Mouse (Mus musculus) frontal cortex, postnatal 25 days (tissue): Measurements from ENCODE around the gene Rps16.

Experiments
- DNase-seq, 2 experiments: peaks; one replicate each; pipeline ENCODE4 v3.0.0; 2022; ENCODE audit warnings: low spot score in 2 of 2

Rps16 gene

DNA sequence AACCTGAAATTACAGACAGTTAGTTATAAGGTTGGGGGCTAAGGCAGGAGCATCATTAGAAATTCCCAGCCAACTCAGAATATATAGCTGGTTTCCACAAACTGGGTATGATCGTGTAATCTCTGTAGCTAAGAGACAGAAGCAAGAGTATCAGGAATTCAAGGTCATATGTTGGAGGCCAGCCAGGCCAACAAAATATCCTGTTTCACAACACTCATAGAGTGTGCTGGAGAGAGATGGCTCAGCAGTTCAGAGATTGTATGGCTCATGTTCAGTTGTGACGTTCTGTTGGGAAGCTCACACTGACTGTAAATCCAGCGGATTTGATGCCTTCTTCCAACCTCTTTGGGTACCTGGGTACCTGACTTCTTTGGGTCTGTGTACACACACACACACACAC lies 2.7 kb upstream of the Rps16 start:
- no peak for DNase-seq

DNA sequence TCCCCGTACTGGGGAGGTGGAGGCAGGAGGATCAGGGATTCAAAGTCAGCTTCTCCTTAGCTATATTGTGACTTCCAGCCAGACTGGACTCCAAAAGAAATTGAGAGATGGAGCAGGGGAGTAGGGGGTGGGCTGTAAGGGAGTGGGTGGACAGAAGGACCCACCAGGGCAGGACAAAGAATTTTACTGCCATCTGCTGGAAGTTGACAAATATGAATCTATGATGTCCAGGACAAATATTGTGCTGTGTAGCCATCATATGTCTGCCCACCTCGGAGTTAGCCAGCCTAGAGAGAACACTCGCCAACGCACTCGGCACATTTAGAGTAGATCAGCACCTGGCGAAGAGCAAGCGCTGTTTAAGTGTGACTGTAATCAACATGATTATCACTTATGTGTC lies 1.9 kb upstream of the Rps16 start:
- DNase-seq = no peak

DNA sequence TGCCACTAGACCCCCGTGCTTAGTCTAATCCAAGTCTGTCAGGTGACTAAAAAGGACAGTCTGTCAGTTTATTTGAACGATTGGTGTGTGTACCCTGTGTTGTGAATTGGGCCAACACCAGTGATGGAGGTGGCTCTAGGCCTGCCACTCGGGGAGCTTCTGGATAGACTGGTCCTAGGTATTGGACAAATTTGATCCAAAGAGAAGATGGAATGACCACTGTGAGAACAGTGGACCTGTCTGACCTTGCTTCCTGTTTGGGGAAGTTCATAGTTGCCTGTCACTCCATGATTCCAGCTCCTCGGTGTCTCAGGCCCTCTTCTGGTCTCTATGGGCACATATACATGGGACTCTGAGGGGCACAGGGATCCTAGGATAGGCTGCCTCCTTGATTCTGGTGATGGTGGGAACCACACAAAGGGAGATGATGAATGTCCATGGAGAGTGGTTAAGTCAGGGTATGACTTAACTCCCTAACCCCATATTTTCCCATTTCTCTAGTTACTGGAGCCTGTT lies 1.3 kb downstream of the Rps16 start:
- DNase-seq = no peak

DNA sequence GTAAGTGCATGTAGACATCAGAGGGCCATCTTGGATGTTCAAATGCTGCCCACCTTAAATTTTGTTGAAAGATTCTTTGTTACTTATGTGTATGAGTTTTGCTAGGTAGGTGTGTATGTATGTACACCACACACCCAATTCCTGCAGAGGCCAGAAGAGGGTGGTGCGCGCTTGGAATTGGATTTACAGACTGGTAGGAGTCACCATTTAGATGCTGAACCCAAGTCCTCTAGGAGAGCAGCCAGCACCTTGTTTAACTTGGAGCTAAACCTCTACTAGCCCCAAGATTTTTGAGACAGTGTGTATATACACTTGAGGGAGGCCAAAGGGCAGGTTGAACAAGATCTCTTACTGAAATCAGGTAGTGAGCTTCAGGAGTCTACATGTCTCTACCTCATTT lies 2.8 kb downstream of the Rps16 start:
- DNase-seq = no peak

DNA sequence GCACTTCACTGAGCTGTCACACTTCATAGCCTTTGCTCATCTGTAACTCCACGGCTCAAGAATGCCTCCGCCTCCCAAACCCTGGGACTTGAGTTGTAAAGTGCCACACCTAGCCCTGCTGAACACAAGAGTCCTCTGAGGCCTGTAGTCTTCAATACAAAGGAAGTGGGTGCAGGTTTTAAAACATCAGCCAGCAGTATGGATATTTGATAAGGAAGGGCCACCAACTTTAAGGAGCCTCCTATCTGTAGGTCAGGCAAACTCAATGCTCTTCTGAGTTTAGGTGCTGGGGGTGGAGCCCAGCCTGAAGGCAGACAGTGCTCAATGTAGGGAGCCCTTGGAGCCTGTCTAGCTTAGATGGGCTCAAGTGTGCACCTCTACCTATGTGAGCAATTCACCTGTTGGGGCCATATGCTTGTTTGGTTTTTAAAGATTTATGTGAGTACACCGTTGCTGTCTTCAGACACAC lies 3.7 kb downstream of the Rps16 start:
- DNase-seq = no peak

DNA sequence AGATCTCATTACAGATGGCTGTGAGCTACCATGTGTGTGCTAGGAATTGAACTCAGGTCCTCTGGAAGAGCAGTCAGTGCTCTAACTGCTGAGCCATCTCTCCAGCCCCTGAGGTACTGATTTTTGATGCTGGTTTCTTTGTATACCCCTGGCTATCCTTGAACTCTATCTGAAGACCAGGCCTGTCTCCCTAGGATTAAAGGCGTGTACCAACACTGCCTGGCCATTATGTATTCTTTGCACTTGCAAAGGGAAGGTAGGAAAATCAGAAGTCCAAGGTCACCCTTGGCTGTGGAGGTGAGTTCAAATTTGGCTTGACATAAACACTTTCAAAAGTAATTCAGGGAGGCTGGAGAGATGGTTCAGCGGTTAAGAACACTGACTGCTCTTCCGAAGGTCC lies 4.1 kb downstream of the Rps16 start:
- DNase-seq = no peak

DNA sequence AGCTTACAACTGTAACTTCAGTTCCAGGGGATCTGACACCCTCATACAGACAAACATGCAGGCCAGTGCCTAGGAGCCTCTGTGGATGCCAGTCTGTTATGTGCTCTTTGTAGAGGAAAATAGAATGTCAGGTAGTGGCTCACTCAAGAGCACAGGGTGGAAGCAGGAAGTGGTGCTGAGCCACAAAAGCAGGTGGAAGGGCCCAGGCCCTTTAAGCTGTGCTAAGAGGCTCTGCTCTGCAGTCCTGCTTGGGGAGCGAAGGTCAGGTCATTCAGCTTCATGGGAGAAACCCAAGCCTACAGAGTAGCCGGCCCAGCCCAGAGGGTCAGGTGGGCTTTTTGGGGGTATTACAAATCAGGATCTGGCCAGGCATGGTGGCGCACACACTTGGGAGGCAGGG lies 4.8 kb downstream of the Rps16 start:
- no peak for DNase-seq

DNA sequence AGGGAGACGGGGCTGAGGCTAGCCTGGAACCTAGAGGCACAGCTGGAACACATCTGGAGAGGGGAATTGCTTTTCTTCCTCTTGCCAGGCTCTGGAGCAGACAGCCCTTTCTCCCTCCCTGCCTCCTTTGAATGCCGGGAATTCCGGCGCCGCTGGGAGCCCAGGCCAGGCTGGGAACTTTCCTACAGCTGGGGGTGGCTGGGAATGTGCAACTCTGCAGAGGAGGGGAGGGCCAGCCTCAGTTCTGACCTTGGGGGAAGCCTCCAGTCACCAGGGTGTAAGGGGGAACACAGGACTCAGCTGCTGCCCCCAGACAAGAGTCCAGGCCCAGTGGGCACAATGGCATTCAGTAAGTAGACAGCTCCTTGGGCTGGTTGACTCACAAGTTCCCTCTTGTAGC lies 6.5 kb downstream of the Rps16 start:
- DNase-seq = no peak

DNA sequence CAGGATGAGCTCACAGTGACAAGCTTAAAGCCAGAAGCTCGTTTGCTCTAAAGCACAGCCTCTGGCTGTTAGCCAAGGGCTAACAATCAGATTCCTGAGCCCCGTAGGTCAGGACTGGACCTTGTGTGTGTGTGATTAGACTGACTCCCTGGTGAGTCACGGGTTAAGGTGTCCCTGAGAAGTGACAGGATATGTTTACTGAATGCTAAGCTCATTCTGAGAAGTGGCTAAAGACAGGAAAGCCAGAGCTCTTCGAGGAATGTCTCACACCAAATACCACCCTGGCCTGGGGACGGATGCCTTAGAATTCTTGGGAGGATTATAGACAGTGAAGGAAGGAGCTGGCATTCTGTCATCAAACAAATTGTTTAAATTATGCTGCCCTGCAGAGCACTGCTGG lies 7.5 kb downstream of the Rps16 start:
- DNase-seq = no peak

DNA sequence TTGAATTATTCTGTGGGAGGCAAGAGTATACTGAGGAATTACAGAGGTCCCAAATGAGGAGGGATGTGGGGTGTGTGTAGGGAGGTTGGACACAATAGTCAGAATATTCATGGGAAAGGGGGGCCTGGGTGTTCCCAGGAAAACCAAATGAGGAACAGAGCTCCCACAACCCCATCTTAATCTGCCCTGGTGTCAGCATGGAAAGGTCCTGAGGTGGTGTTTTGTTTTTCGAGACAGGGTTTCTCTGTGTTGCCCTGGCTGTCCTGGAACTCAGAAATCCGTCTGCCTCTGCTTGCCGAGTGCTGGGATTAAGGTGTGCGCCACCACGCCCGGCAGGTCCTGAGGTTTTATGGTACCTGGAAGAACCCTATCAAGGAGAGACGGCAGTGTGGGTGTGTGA lies 8.0 kb downstream of the Rps16 start:
- no peak for DNase-seq

DNA sequence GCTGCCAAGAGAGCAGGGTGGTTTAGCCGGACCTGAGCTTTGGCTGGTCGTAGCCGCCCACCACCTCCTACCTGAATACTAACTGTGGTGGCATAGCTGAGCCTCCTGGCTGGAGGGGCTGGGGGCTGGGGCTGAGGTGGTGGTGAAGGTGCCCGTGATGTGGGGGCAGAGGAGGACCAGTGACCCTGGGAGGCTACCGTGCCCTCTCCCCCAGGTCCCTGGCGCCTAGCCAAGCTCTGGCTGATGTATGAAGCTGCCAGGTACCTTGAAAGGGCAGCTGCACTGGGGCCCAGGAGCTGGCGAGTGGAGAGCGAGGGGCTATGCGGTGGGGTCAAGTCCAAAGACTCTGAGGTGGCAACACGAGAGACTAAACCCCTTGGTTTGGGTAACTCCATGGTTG lies 9.4 kb downstream of the Rps16 start:
- no peak for DNase-seq

DNA sequence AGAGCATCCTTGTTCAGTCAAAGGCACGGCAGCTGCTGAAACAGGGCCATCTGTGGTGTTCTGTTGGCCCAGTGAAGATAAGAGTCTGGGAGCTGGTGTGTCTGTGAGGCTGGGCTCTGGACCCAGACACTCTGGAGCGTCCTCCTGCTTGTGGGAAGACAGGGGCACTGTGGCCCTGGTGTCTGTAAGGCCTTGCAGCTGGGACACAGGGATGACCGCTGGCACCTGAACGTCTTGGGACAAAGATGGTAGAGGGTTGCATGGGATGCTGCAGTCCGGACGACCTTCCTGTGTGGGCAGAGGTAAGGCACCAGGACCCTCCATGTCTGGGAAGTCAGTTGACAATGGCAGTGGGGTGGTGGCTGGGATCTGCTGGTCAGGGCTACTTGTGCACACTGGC lies 9.8 kb downstream of the Rps16 start:
- DNase-seq = no peak

DNA sequence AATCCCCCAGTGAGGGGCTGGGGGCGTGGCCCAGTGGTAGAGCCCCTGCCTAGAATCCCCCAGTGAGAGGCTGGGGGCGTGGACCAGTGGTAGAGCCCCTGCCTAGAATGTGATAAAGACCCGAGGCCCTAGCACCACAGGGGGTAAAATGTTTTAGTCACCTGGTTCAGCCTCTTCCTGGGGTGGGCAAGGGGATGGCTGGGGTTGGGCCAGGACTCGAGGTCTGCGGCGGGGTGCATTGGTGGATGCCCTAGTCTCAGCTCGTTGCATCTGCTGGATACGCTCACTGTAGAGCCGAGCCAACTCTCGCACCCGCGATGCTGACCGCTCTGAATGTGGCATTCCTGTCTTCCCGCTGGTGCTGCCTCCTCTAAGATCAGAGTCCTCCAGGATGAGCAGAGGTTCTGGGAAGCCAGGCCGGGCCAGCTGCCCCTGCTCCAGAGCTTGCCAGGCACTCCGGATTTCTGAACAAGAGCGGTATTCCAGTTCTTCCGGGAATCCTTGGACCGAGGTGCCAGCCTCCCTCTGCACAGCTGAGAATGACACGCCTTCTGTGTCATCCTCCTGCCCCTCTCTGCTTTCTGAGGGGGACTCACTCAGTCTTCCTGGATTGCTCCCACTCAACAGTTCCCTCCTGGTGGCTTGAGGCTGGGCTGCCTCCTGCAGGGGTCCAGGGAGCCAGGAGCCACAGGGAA lies 11.3 kb downstream of the Rps16 start:
- no peak for DNase-seq

DNA sequence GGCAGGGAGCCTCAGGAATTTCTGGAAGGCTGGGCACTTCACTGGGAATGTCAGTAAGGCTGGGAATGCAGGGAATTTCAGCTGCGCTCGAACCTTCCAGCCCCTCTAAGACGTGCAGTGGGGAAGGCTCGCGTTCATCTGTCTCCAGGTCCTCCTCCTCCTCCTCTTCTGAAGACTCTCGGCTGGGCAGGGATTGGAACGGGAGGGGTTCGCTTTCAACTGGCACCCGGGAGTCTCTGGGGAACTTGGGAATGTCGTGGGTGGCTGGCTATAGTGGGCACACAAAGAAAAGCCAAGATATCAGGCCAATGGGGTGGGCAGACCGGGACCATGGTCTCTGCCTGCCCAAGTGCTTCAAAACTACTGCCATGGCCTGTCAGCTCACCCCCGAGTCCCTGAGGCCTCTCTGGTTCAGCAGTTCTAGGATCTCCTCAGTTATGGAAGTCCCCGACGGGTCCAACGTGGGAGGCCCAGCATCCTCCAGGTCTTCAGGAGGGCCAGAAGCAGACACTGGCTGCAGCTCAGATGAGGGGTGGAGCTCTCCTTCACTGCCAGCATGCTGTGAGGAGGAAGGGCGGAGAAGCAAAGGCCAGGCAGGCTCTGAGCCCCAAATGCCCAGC lies 12.1 kb downstream of the Rps16 start:
- no peak for DNase-seq

DNA sequence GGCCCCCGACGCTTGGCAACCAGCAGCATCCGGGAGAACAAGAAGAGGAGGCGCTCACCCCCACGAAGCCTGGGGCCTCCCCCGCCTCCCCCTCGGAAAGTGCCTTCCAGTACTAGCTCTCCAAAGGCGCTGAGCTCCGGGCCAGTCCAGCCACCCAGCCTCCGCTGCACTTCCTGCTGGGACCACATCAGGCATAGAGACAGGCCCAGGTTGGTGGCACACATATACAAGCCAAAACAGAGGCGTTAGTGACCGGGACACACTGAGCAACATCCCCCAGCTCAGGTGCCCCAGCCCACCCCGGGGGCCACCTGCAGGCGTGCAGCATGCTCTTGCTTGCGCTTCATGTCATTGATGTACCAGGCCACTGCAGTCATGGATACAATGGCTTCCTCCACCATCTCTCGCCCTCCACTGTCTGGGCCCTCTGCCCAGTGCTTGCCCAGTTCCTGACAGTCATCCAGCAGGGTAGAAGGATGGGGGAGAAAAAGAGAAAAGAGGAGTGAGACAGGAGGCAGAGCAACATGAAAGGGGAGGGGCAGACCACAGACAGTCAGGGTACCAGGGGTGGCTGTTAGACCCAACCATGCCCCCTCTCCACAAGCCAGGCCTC lies 17.3 kb downstream of the Rps16 start:
- no peak for DNase-seq

DNA sequence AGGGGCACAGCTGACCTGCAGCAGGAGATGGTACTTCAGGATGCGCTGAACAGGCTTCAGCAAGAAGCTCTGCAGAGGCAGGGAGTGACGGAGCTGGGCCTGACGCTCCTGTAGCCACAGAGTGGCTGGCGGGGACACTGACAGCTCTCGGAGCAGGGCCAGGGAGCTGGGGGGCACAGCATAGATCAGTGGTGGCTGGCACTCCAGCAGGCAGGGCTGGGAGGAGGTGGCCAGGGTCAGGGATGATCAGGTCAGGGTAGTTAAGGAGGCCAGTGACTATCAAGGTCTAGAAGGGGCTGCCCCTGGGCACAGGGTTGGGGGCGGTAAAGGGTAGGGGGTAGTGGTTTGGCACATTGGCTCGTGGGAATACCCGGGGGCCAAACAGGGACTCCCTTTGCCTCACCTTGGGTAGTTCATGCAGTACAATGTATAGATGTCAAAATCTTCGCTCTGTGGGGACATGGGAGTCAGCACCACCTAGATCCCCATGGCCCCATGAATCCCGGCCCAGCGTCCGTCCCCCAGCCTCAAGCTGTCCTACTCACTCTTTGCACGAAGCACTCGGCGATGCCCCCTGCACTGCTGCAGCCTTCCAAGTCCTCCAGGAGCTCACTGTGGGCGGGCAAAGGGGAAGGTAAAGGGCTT lies 17.9 kb downstream of the Rps16 start:
- no peak for DNase-seq

DNA sequence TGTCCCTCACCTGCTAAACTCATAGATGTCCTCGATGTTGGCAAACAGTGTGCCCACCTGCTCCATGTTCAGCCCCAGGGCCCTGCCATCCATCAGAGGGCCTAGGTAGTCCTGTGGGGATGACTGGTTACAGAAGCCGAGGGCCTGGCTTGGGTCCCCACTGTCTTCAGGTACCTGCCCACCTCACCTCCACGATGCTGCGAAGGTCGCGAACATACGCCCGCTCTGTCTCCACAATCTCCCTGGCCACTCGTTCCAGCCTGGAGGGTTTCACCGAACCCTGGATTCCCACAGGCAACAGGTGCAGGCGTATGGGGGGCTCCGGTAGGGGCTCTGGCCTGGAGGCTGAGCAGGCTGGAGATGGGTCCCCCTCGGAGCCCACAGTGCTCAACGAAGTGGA lies 19.6 kb downstream of the Rps16 start:
- DNase-seq = no peak

DNA sequence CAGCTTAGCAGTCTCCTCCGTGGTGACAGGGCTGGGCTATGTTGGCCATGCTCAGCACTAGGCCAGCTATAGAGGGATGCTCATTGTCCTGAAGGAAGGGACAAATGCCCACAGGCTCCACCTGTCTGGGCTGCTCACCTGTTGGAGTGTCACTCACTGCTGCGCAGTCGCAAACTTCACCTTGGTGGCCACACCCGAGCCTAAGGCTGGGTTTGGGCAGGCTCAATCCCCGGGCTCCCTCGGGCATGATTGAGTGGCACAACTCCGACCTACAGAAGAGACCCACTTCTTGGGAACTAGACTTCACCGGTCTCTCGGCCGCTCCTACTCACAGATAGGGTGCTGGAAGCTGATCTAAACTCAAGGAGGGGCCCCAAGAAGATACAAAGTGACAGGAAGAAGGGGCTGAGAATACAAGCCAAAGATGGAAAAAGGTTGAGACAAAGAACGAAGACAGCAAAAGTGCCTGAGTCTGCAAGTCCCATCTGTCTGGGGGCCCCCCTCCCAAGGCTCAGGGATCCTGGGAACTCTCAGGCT lies 20.6 kb downstream of the Rps16 start:
- no peak for DNase-seq

DNA sequence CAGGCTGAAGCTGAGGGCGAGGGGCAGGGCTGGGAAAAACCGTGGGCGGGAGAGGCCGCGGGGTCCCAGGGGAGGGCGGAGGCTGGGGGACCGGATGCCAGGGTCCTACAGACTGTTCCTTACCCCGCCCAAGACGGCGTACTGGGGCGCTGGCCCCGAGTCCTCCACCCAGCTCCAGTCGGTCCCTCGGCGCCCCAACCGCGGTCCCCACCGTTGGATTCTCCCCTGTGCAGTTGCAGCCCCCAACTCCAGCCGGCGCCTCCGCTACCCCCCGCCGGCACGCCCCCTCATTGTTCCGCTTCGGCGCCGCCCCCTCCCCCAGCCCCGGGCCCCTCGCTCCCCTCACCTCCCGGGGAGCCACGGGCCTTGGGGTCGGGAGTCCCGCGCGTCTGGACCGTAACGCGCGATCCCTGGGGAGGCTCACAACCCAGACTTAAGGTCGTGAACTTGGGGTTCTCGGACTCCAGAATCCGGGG lies 21.1 kb downstream of the Rps16 start:
- DNase-seq = no peak

DNA sequence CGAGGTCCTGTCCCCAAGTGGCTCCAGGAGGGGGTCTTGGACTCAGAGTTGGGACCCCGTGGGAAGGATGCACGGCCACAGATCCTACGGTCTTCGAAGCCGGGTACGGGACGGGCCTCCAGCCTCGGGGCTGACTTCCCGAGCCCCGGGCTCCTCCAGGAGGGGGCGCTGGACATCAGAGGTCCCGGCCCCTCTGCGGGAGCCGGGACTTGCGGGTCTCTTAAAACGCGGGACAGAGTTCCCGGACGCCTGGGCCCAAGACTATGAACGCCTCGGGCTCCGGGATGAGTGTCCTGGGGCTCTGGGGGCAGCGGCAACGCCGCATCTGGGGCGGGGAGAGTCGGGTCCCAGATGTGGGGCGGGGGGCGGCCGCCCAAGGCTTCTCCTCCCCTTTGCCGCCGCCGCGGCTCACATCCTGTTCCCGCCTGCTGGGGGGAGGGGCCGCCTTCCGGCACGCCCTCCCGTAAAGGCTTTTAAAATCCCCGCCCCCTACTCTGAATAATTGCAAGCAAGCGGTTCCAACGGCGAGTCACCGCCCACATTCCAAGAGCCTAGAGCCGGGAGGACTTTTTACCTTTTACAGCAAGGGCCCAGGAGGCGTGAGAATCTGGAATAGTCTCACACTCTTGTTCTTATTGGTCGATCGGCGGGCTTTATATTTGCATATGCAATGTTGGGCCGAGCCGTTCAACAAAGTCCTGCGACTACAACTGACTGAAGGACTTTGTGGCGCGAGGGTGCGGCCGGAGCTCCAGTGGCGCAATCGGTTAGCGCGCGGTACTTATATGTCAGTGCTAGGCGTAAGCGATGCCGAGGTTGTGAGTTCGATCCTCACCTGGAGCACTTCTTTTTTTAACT lies 22.0 kb downstream of the Rps16 start, which contains the start of gene Plekhg2:
Gene Plekhg2, minus strand, starts transcription at position 349 of the 858 bp plus-strand sequence.
- peak; percentile 95 to 97 for DNase-seq

DNA sequence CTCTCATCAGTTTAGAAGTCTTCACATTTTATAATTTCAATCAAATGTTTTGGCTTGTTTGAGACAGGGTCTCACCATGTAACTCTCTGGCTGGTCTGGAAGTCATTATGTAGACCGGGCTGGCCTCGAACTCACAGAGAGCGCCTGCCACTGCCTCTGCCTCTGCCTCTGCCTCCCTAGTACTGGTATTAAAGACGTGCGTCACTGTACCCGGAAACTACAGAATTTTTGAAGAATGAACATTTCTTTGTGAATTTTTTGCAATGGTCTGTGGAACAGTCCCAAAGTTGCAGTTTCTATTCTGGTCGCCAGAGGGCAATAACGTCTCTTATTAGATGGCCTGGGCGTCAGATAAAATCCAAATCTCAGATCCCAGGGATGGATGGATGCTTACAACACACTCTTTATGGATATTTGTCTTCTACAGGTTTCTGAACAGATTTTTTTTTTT lies 22.7 kb downstream of the Rps16 start:
- DNase-seq = peak in 1 of 2 experiments; percentile 72
